Mouse (Mus musculus): ENCODE results near the gene Nid2. TPM values are rescaled to one million over a fixed set of nuclear protein-coding genes. Genes with fewer than 3 reads are reported as not detected.

The Nid2 gene
- polyA plus RNA-seq, 1 experiment = 10.5 TPM

- TF ChIP-seq CTCF (IDR thresholded peaks at IDR 0.05; ENCODE audit: extremely low read depth, insufficient read length, insufficient replicate concordance, low read depth, low read length) = no peak
- TF ChIP-seq POLR2A (IDR thresholded peaks at IDR 0.05; ENCODE audit: low read depth, low read length) = no peak
- no peaks in the 10 kb centered on the region for H3K4me1 ChIP-seq (ENCODE audit: control insufficient read depth, insufficient read depth, insufficient read length, low read length)
- H3K27me3 ChIP-seq (ENCODE audit: control insufficient read depth, insufficient read depth, low read length) = no peaks in the 10 kb centered on the region
- no peak overlapping the region for H3K27ac ChIP-seq (ENCODE audit: insufficient read depth, low read depth, low read length)
- no peaks in the 10 kb centered on the region for H3K36me3 ChIP-seq (ENCODE audit: control insufficient read depth, insufficient read depth, low read length)
- 88% methylated on average over 8 of the region's 8 CpGs for WGBS
- no peak overlapping the region for H3K4me3 ChIP-seq (ENCODE audit: low read depth, low read length)
Observed at GRCm38 (mm10) chr14:19801474-19802215, 50.6 kb downstream of the Nid2 start.

GRCm38 (mm10) chr14:19803222-19803621, 52.2 kb downstream of the Nid2 start:
- no peak overlapping the region for H3K4me3 ChIP-seq (ENCODE audit: low read depth, low read length)
- H3K27me3 ChIP-seq (ENCODE audit: control insufficient read depth, insufficient read depth, low read length) = no peaks in the 10 kb centered on the region
- no peak overlapping the region for H3K27ac ChIP-seq (ENCODE audit: insufficient read depth, low read depth, low read length)
- 71% methylated on average over 4 of the region's 4 CpGs for WGBS
- no peaks in the 10 kb centered on the region for H3K36me3 ChIP-seq (ENCODE audit: control insufficient read depth, insufficient read depth, low read length)
- no peaks in the 10 kb centered on the region for H3K4me1 ChIP-seq (ENCODE audit: control insufficient read depth, insufficient read depth, insufficient read length, low read length)
- TF ChIP-seq POLR2A (IDR thresholded peaks at IDR 0.05; ENCODE audit: low read depth, low read length) (no peak), CTCF (IDR thresholded peaks at IDR 0.05; ENCODE audit: extremely low read depth, insufficient read length, insufficient replicate concordance, low read depth, low read length) (no peak)

DNA sequence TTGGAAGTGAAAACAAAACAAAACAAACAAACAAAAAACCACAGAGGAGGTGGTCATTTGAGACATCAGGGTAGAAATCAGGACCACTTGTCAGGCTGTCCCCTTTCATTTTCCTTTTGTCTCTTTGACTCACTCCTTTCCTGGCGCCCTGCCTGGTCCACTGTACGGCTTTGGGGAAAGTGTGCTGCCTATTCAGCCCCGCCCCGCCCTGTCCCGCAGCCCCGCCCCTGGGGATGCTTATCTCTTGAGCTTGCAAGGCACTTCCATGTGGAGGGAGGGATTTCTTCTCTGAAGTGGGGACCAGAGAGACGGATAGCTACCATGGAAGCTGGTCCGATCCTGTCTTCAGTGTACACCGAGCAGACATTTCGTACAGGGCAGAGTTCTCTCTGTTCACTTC, 52.6 kb downstream of the Nid2 start:
- Histone ChIP-seq H3K27ac (ENCODE audit: insufficient read depth, low read depth, low read length) (no peak overlapping the region), H3K36me3 (ENCODE audit: control insufficient read depth, insufficient read depth, low read length) (no peaks in the 10 kb centered on the region), H3K27me3 (ENCODE audit: control insufficient read depth, insufficient read depth, low read length) (no peaks in the 10 kb centered on the region), H3K4me3 (ENCODE audit: low read depth, low read length) (no peak overlapping the region), H3K4me1 (ENCODE audit: control insufficient read depth, insufficient read depth, insufficient read length, low read length) (no peaks in the 10 kb centered on the region)
- TF ChIP-seq CTCF (IDR thresholded peaks at IDR 0.05; ENCODE audit: extremely low read depth, insufficient read length, insufficient replicate concordance, low read depth, low read length) (no peak), POLR2A (IDR thresholded peaks at IDR 0.05; ENCODE audit: low read depth, low read length) (no peak)
- WGBS = 36% methylated on average over 10 of the region's 10 CpGs

- H3K4me3 ChIP-seq (ENCODE audit: low read depth, low read length) = no peak overlapping the region
- no peak overlapping the region for H3K27ac ChIP-seq (ENCODE audit: insufficient read depth, low read depth, low read length)
- peaks cover 12% of the 10 kb centered on the region for H3K36me3 ChIP-seq (ENCODE audit: control insufficient read depth, insufficient read depth, low read length)
- H3K4me1 ChIP-seq (ENCODE audit: control insufficient read depth, insufficient read depth, insufficient read length, low read length) = no peaks in the 10 kb centered on the region
- 72% methylated on average over 3 of the region's 3 CpGs for WGBS
- H3K27me3 ChIP-seq (ENCODE audit: control insufficient read depth, insufficient read depth, low read length) = no peaks in the 10 kb centered on the region
- TF ChIP-seq CTCF (IDR thresholded peaks at IDR 0.05; ENCODE audit: extremely low read depth, insufficient read length, insufficient replicate concordance, low read depth, low read length) (no peak), POLR2A (IDR thresholded peaks at IDR 0.05; ENCODE audit: low read depth, low read length) (no peak)
Observed at GRCm38 (mm10) chr14:19807339-19807738, 56.3 kb downstream of the Nid2 start.

DNA sequence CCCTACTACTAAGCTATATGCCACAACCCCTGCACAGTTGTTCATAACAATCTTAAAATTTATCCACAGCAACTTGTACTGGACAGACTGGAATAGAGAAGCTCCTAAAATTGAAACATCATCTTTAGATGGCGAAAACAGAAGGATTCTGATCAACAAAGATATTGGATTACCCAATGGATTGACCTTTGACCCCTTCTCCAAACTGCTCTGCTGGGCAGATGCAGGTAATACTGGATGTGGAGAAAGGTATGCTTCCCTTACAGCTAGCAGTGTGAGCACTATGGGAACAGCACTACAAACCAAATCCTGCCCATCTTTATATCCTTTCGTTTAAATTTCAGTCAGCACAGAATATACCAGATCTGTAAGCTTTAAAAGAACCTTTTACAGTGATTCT, 56.8 kb downstream of the Nid2 start:
- H3K27me3 ChIP-seq (ENCODE audit: control insufficient read depth, insufficient read depth, low read length) = no peaks in the 10 kb centered on the region
- no peaks in the 10 kb centered on the region for H3K4me1 ChIP-seq (ENCODE audit: control insufficient read depth, insufficient read depth, insufficient read length, low read length)
- no peak overlapping the region for H3K4me3 ChIP-seq (ENCODE audit: low read depth, low read length)
- H3K27ac ChIP-seq (ENCODE audit: insufficient read depth, low read depth, low read length) = no peak overlapping the region
- WGBS = 89% methylated on average over 2 of the region's 2 CpGs
- peaks cover 16% of the 10 kb centered on the region for H3K36me3 ChIP-seq (ENCODE audit: control insufficient read depth, insufficient read depth, low read length)
- TF ChIP-seq CTCF (IDR thresholded peaks at IDR 0.05; ENCODE audit: extremely low read depth, insufficient read length, insufficient replicate concordance, low read depth, low read length) (no peak), POLR2A (IDR thresholded peaks at IDR 0.05; ENCODE audit: low read depth, low read length) (no peak)

- TF ChIP-seq CTCF (IDR thresholded peaks at IDR 0.05; ENCODE audit: extremely low read depth, insufficient read length, insufficient replicate concordance, low read depth, low read length) = no peak
- TF ChIP-seq POLR2A (IDR thresholded peaks at IDR 0.05; ENCODE audit: low read depth, low read length) = no peak
- Histone ChIP-seq H3K27me3 (ENCODE audit: control insufficient read depth, insufficient read depth, low read length) (no peaks in the 10 kb centered on the region), H3K27ac (ENCODE audit: insufficient read depth, low read depth, low read length) (no peak overlapping the region), H3K36me3 (ENCODE audit: control insufficient read depth, insufficient read depth, low read length) (peaks cover 28% of the 10 kb centered on the region), H3K4me3 (ENCODE audit: low read depth, low read length) (no peak overlapping the region), H3K4me1 (ENCODE audit: control insufficient read depth, insufficient read depth, insufficient read length, low read length) (no peaks in the 10 kb centered on the region)
- 82% methylated on average over 10 of the region's 10 CpGs for WGBS
Observed at GRCm38 (mm10) chr14:19809934-19810333, 58.9 kb downstream of the Nid2 start.

GRCm38 (mm10) chr14:19813061-19813460, 62.0 kb downstream of the Nid2 start:
- Histone ChIP-seq H3K36me3 (ENCODE audit: control insufficient read depth, insufficient read depth, low read length) (peaks cover 45% of the 10 kb centered on the region), H3K4me1 (ENCODE audit: control insufficient read depth, insufficient read depth, insufficient read length, low read length) (no peaks in the 10 kb centered on the region), H3K27ac (ENCODE audit: insufficient read depth, low read depth, low read length) (no peak overlapping the region), H3K4me3 (ENCODE audit: low read depth, low read length) (no peak overlapping the region), H3K27me3 (ENCODE audit: control insufficient read depth, insufficient read depth, low read length) (no peaks in the 10 kb centered on the region)
- 81% methylated on average over 2 of the region's 2 CpGs for whole genome bisulfite sequencing
- TF ChIP-seq CTCF (IDR thresholded peaks at IDR 0.05; ENCODE audit: extremely low read depth, insufficient read length, insufficient replicate concordance, low read depth, low read length) (no peak), POLR2A (IDR thresholded peaks at IDR 0.05; ENCODE audit: low read depth, low read length) (no peak)

Data from small intestine, adult 2 months (tissue).